Mouse (Mus musculus) adrenal gland, adult (tissue): ENCODE results near the gene Slc16a10.

ENCODE experiments used
- DNase-seq, 2 experiments: peaks; one replicate each; pipeline ENCODE4 v3.0.0; 2022 to 2023; ENCODE audit warnings: low spot score in 1 of 2; ENCODE audit not compliant: inconsistent age in 2 of 2

Gene Slc16a10

GRCm38 (mm10) chr10:40141864-40142523 lies at the start of gene Slc16a10:
Gene Slc16a10 (minus strand): TSS chr10:40142258.
- DNase-seq, result peak; percentile 96 to 98

- DNase-seq, result no peak
Measured at GRCm38 (mm10) chr10:40191338-40191979, 49.4 kb upstream of the Slc16a10 start.

- no peak for DNase-seq
Measured at GRCm38 (mm10) chr10:40190871-40191270, 48.8 kb upstream of the Slc16a10 start.

- DNase-seq, result no peak
Measured at GRCm38 (mm10) chr10:40189689-40190088, 47.6 kb upstream of the Slc16a10 start.

GRCm38 (mm10) chr10:40188831-40189230 lies 46.8 kb upstream of the Slc16a10 start:
- DNase-seq, result no peak

- no peak for DNase-seq
Measured at GRCm38 (mm10) chr10:40185956-40186355, 43.9 kb upstream of the Slc16a10 start.

GRCm38 (mm10) chr10:40180011-40180410 lies 38.0 kb upstream of the Slc16a10 start:
- DNase-seq, result no peak

GRCm38 (mm10) chr10:40179142-40179541 lies 37.1 kb upstream of the Slc16a10 start:
- DNase-seq, result no peak

GRCm38 (mm10) chr10:40177323-40177962 lies 35.4 kb upstream of the Slc16a10 start:
- DNase-seq, result peak; percentile 71 to 87

- DNase-seq, result no peak
Measured at GRCm38 (mm10) chr10:40172136-40172535, 30.1 kb upstream of the Slc16a10 start.

- DNase-seq, result no peak
Measured at GRCm38 (mm10) chr10:40171211-40171610, 29.2 kb upstream of the Slc16a10 start.

- DNase-seq, result no peak
Measured at GRCm38 (mm10) chr10:40170141-40170558, 28.1 kb upstream of the Slc16a10 start.

GRCm38 (mm10) chr10:40169566-40169965 lies 27.5 kb upstream of the Slc16a10 start:
- DNase-seq, result no peak

- no peak for DNase-seq
Measured at GRCm38 (mm10) chr10:40169088-40169487, 27.0 kb upstream of the Slc16a10 start.

- peak; percentile 27 to 74 for DNase-seq
Measured at GRCm38 (mm10) chr10:40164421-40165386, 22.6 kb upstream of the Slc16a10 start.

- DNase-seq, result peak in 1 of 2 experiments; percentile 50
Measured at GRCm38 (mm10) chr10:40163914-40164313, 21.9 kb upstream of the Slc16a10 start.

GRCm38 (mm10) chr10:40163338-40163737 lies 21.3 kb upstream of the Slc16a10 start:
- no peak for DNase-seq

GRCm38 (mm10) chr10:40161701-40162255 lies 19.7 kb upstream of the Slc16a10 start:
- DNase-seq, result peak in 1 of 2 experiments; percentile 69

GRCm38 (mm10) chr10:40161236-40161635 lies 19.2 kb upstream of the Slc16a10 start:
- no peak for DNase-seq

- DNase-seq, result peak; percentile 43 to 79
Measured at GRCm38 (mm10) chr10:40152550-40152857, 10.4 kb upstream of the Slc16a10 start.
